Mouse (Mus musculus): Measurements from ENCODE around the gene Nav2. TPM values are rescaled to one million over a fixed set of nuclear protein-coding genes. Genes with fewer than 3 reads are reported as not detected.
A peak's percentile ranks its signal among the peaks of the same experiment; 100 is the strongest.

Gene Nav2
- polyA plus RNA-seq, 1 experiment from 2014 or later = 18.2 TPM

DNA sequence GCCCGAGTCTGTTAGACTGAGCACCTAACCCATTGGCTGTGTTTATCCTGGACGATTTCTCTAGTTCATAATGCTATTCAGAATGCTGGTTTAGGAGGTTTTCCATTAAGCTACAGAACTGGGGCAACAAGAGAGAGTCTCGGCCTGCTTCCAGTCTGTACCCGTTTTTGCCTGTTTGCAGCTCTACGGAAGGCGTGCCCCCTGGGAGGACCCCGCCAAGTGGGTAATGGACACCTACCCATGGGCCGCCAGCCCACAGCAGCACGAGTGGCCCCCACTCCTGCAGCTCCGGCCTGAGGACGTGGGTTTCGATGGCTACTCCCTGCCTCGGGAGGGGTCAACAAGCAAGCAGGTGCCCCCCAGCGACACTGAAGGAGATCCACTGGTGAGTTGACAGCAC is 695.7 kb downstream of the Nav2 start:
- Histone ChIP-seq H3K4me1 (ENCODE audit: control insufficient read depth, insufficient read depth, low read length) (no peaks in the 10 kb centered on the region), H3K27me3 (ENCODE audit: control insufficient read depth, insufficient read depth, low read length) (no peaks in the 10 kb centered on the region), H3K36me3 (ENCODE audit: control insufficient read depth, insufficient read depth, low read length) (0 out of 2 replicates have a peak, but pooled peaks cover 4% of the 10 kb centered on the region), H3K9me3 (replicated peaks; ENCODE audit: control insufficient read depth, low read length) (no peaks in the 10 kb centered on the region), H3K9ac (ENCODE audit: low read length) (no peak overlapping the region), H3K4me2 (ENCODE audit: low read depth, low read length) (no peak overlapping the region), H3K4me3 (replicated peaks; ENCODE audit: low read length) (no peak overlapping the region), H3K27ac (ENCODE audit: low read length) (no peak overlapping the region)
- no peak for ATAC-seq (ENCODE audit: insufficient read depth, low FRiP score)
- WGBS = 89% methylated on average over 14 of the region's 14 CpGs

DNA sequence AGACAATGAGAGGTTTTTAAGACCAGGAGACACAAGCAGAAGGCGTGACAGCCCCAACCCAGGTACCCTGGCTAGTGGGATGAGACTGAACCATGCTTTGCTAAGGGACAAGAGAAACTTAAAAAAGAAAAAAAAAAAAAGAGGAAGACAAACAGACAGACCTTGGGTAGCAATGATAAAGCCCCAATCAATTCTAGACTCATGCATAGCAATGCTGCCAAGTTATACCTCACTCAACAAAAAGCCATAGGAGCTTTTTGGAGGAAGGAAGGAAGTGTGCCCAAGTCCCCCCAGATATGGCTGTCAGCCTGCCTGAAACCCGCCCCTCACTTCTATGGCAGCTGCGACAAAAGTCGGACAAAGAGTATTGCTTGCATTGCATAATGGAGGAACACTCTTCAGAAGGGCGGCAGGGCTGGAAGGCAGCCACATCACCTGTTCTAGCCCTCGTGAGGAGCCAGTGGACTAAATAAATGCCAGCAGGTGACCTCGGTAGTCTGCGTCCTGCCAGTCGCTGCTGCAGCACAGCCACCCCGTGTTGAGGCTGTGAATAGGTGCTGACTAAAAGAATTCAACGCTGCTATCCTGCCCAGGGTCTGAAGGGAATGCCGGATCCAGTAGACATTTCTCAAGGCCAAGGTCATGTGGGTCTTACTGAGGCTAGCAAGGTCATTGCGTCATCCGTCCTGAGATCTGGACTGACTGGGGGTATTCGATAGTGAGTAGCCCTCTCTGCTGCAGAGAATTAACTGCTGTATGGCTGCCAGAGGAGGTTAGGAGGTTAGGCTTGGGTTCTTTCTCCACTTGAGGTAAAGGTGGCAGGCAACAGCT is 696.7 kb downstream of the Nav2 start:
- Histone ChIP-seq H3K9ac (ENCODE audit: low read length) (no peak overlapping the region), H3K9me3 (replicated peaks; ENCODE audit: control insufficient read depth, low read length) (no peaks in the 10 kb centered on the region), H3K4me2 (ENCODE audit: low read depth, low read length) (no peak overlapping the region), H3K36me3 (ENCODE audit: control insufficient read depth, insufficient read depth, low read length) (no peaks in the 10 kb centered on the region), H3K4me3 (replicated peaks; ENCODE audit: low read length) (no peak overlapping the region), H3K4me1 (ENCODE audit: control insufficient read depth, insufficient read depth, low read length) (no peaks in the 10 kb centered on the region), H3K27ac (ENCODE audit: low read length) (no peak overlapping the region), H3K27me3 (ENCODE audit: control insufficient read depth, insufficient read depth, low read length) (no peaks in the 10 kb centered on the region)
- ATAC-seq (ENCODE audit: insufficient read depth, low FRiP score) = no peak
- 82% methylated on average over 15 of the region's 15 CpGs for WGBS

DNA sequence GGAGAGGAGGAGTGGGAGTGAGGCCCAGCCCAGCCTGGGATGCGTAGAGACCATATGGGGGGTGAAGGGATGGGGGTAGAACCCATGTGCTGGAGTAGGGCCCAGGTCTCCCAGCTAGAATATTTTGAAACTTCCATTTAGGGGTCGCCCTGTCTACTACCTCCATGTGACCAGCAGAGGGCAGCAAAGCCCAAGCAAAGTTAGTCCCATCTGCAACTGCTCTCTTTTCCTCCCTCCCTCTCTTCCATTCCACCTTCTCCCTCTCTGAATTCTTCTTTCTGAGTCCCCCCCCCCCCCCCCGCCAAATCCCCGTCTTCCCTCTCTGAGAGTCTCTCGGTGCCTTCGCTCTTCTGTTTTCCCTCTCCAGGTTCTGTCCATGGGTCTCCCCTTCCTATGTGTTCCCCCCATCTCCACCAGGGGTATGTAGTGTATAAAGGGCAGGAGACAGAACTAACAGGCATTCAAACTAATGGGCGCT is 707.8 kb downstream of the Nav2 start:
- Histone ChIP-seq H3K27me3 (ENCODE audit: control insufficient read depth, insufficient read depth, low read length) (no peaks in the 10 kb centered on the region), H3K4me1 (ENCODE audit: control insufficient read depth, insufficient read depth, low read length) (no peaks in the 10 kb centered on the region), H3K36me3 (ENCODE audit: control insufficient read depth, insufficient read depth, low read length) (no peaks in the 10 kb centered on the region), H3K4me3 (replicated peaks; ENCODE audit: low read length) (no peak overlapping the region), H3K4me2 (ENCODE audit: low read depth, low read length) (0 out of 2 replicates have a peak overlapping the region, but pooled peaks have one; percentile 32), H3K9me3 (replicated peaks; ENCODE audit: control insufficient read depth, low read length) (no peaks in the 10 kb centered on the region), H3K9ac (ENCODE audit: low read length) (no peak overlapping the region), H3K27ac (ENCODE audit: low read length) (no peak overlapping the region)
- peak; percentile 64; the same call in 1 of the 2 replicates for ATAC-seq (ENCODE audit: insufficient read depth, low FRiP score)
- WGBS = 5% methylated on average over 6 of the region's 7 CpGs

DNA sequence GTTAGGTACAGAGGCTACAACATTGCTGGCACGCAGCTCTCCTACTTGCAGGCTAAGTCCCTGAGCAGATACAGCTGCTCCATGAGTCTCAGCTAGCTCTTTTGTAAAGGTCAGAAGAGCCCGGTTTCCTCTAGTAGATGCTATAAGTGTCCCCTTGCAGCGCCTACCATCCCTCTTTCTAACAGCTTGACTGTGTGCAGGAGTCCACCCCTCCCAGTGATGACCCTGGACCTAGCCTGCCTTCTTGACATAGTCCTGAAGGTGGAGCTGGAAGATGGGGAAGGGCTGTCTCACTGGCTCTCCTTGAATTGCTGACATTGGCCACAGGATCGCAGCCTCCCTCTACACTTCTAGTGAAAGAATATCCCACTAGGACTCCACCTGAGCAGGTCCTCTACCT is 708.6 kb downstream of the Nav2 start:
- H3K9ac ChIP-seq (ENCODE audit: low read length) = no peak overlapping the region
- H3K36me3 ChIP-seq (ENCODE audit: control insufficient read depth, insufficient read depth, low read length) = no peaks in the 10 kb centered on the region
- H3K9me3 ChIP-seq (replicated peaks; ENCODE audit: control insufficient read depth, low read length) = no peaks in the 10 kb centered on the region
- H3K4me1 ChIP-seq (ENCODE audit: control insufficient read depth, insufficient read depth, low read length) = no peaks in the 10 kb centered on the region
- no peak overlapping the region for H3K4me2 ChIP-seq (ENCODE audit: low read depth, low read length)
- WGBS = 66% methylated on average over 4 of the region's 4 CpGs
- no peak for ATAC-seq (ENCODE audit: insufficient read depth, low FRiP score)
- no peaks in the 10 kb centered on the region for H3K27me3 ChIP-seq (ENCODE audit: control insufficient read depth, insufficient read depth, low read length)
- no peak overlapping the region for H3K27ac ChIP-seq (ENCODE audit: low read length)
- H3K4me3 ChIP-seq (replicated peaks; ENCODE audit: low read length) = no peak overlapping the region

DNA sequence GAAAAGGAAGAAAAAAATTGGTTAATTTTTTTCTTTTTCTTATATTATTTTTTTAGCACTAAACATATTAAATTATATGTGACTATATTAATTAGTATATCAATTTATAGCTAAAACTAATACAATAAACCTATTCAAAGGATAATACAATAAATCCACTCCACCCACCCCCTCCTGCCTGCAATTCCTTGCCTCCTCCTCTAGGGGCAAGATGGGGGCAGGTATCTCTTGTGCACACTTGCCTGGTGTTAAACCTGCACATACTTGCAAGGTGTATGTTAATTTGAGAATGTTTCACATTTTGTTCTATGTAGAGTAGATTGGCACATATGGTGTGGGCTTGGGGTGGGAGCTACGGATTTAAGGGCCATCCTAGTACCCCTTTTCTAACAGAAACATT is 711.6 kb downstream of the Nav2 start:
- H3K4me3 ChIP-seq (replicated peaks; ENCODE audit: low read length) = no peak overlapping the region
- no peak overlapping the region for H3K4me2 ChIP-seq (ENCODE audit: low read depth, low read length)
- no peak overlapping the region for H3K27ac ChIP-seq (ENCODE audit: low read length)
- ATAC-seq (ENCODE audit: insufficient read depth, low FRiP score) = no peak
- no peaks in the 10 kb centered on the region for H3K27me3 ChIP-seq (ENCODE audit: control insufficient read depth, insufficient read depth, low read length)
- H3K4me1 ChIP-seq (ENCODE audit: control insufficient read depth, insufficient read depth, low read length) = no peaks in the 10 kb centered on the region
- H3K36me3 ChIP-seq (ENCODE audit: control insufficient read depth, insufficient read depth, low read length) = no peaks in the 10 kb centered on the region
- no peak overlapping the region for H3K9ac ChIP-seq (ENCODE audit: low read length)
- H3K9me3 ChIP-seq (replicated peaks; ENCODE audit: control insufficient read depth, low read length) = no peaks in the 10 kb centered on the region
- WGBS = 76% methylated on average over 1 of the region's 1 CpGs

DNA sequence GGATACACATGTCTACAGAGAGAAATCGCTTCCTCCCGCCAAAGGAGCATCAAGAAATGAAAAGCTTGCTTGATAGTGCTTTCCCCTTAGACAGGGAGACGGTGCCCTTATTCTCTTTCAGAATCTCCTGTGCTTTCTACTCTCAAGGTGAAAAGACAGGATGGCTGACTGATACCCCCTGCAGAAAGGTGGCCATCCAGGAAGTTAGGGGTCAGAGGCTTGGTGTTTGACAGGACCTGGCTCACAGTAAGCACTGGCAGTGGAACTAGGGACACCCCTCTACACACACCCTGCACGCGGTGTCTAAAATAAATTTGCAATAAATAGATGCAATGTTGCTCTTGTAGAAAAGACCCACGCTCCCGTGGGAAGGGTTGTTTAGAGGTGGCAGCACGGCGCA is 723.4 kb downstream of the Nav2 start:
- Histone ChIP-seq H3K9me3 (replicated peaks; ENCODE audit: control insufficient read depth, low read length) (no peaks in the 10 kb centered on the region), H3K4me1 (ENCODE audit: control insufficient read depth, insufficient read depth, low read length) (peaks cover 16% of the 10 kb centered on the region), H3K36me3 (ENCODE audit: control insufficient read depth, insufficient read depth, low read length) (no peaks in the 10 kb centered on the region), H3K4me3 (replicated peaks; ENCODE audit: low read length) (no peak overlapping the region), H3K27ac (ENCODE audit: low read length) (no peak overlapping the region), H3K4me2 (ENCODE audit: low read depth, low read length) (no peak overlapping the region), H3K27me3 (ENCODE audit: control insufficient read depth, insufficient read depth, low read length) (peaks cover 64% of the 10 kb centered on the region), H3K9ac (ENCODE audit: low read length) (no peak overlapping the region)
- 19% methylated on average over 9 of the region's 9 CpGs for WGBS
- no peak for ATAC-seq (ENCODE audit: insufficient read depth, low FRiP score)

DNA sequence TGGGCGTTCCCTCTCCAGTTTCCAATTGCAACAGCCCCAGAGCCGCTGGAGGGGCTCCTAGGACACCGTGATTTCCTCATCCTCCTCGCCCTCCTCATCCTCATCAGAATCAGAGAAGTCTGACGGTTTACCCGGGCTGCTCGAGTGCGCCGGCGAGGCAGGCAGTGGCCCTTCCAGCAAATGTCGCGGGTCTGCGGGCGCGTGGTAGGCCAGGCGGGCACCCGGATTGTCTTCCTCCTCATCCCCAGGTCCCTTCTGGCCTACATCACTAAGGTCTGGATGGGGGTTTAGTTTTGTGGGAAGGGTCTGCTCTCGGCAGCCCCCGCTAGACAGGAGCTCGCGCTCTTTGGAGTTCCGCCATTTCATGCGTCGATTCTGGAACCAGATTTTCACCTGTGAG is 723.9 kb downstream of the Nav2 start:
- 0 out of 2 replicates have a peak overlapping the region, but pooled peaks have one; percentile 1 for H3K9ac ChIP-seq (ENCODE audit: low read length)
- H3K27ac ChIP-seq (ENCODE audit: low read length) = no peak overlapping the region
- no peak overlapping the region for H3K4me2 ChIP-seq (ENCODE audit: low read depth, low read length)
- H3K4me1 ChIP-seq (ENCODE audit: control insufficient read depth, insufficient read depth, low read length) = peaks cover 16% of the 10 kb centered on the region
- H3K4me3 ChIP-seq (replicated peaks; ENCODE audit: low read length) = no peak overlapping the region
- no peak for ATAC-seq (ENCODE audit: insufficient read depth, low FRiP score)
- WGBS = 4% methylated on average over 23 of the region's 24 CpGs
- no peaks in the 10 kb centered on the region for H3K36me3 ChIP-seq (ENCODE audit: control insufficient read depth, insufficient read depth, low read length)
- H3K9me3 ChIP-seq (replicated peaks; ENCODE audit: control insufficient read depth, low read length) = no peaks in the 10 kb centered on the region
- peaks cover 69% of the 10 kb centered on the region for H3K27me3 ChIP-seq (ENCODE audit: control insufficient read depth, insufficient read depth, low read length)

DNA sequence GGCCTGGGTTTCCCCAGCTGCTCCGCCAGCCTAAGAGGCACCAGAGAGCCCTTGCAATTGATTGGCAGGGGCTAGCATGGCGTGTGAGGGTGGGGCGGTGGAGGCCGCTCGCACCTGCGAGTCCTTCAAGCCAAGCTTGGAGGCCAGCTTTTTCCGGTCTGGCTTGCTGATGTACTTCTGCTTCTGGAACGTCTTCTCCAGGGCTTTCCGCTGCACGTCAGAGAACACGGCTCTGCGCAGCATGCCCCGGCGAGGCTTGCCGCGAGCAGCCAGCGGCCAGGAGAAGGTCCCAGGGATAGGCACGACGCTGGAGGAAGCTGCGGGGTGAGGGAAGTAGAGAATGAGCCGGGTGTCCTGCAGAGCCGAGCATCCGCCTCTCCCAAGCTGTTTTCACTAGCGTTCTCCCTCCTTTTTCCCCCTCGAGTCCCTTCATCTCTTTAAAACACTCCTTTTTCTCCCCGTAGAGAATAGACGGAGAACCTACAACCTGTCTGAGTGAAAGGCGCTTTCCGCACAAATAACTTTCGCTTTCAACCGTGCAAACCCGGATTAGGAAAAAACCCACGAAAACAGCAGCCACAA is 725.0 kb downstream of the Nav2 start:
- Histone ChIP-seq H3K27me3 (ENCODE audit: control insufficient read depth, insufficient read depth, low read length) (peaks cover 72% of the 10 kb centered on the region), H3K9me3 (replicated peaks; ENCODE audit: control insufficient read depth, low read length) (no peaks in the 10 kb centered on the region), H3K27ac (ENCODE audit: low read length) (no peak overlapping the region), H3K4me3 (replicated peaks; ENCODE audit: low read length) (peak overlapping the region; percentile 46), H3K36me3 (ENCODE audit: control insufficient read depth, insufficient read depth, low read length) (no peaks in the 10 kb centered on the region), H3K9ac (ENCODE audit: low read length) (peak overlapping the region; percentile 22; the same call in 1 of the 2 replicates), H3K4me2 (ENCODE audit: low read depth, low read length) (peak overlapping the region; percentile 60), H3K4me1 (ENCODE audit: control insufficient read depth, insufficient read depth, low read length) (peaks cover 16% of the 10 kb centered on the region)
- WGBS = under 1% methylated on average over 33 of the region's 33 CpGs
- peak; percentile 35; the same call in 1 of the 2 replicates for ATAC-seq (ENCODE audit: insufficient read depth, low FRiP score)
